Mouse (Mus musculus): ENCODE measurements at regions not wholly inside any gene's neighbourhood (a gene's known extent, or its start where the extent isn't known, plus 50 kb on each side); places are given as distances from the start of the nearest gene placed in this dataset.
A peak's percentile ranks its signal among the peaks of the same experiment; 100 is the strongest.

DNA sequence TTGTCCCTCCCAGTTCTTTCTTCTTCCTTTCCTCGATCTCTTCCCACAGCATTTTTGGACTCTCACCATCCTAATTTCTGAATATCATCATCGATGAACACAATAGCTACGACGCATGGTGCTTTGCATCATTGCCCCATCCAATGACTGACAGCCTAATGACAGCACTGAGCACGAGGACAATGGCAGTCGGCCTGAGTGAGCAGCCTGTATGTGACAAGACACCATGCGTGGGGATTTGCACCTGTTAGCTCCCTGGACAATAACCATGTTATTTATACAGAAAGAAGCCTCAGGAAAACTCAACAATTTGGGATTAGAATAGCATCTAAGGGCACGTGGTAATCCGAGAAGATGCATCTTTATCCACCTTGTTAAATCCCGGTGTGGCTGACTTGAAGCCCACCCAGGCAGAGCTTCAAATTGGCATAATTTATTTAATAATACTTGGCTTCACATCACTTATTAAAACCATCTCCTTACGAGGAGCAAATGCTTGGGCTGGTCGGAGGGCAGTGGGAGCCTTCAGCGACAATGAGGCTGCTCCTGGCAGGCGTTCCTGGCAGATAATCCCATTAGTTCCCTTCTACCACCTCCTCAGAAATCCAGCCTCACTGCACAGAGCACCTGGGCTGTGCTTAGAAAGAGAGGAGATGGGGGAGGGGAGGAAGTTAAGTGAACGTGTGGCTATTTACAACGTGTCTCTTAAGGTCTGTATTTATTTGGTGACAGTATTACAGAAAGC lies 85.4 kb downstream of the Cxcl12 start:
- H3K9me3 ChIP-seq (ENCODE audit: control insufficient read depth, low read length), result no peaks in the 10 kb centered on the region
- H3K4me2 ChIP-seq (replicated peaks; ENCODE audit: low read depth, low read length), result no peak overlapping the region
- no peaks in the 10 kb centered on the region for H3K4me1 ChIP-seq (ENCODE audit: control insufficient read depth, insufficient read depth, low read length)
- no peaks in the 10 kb centered on the region for H3K36me3 ChIP-seq (ENCODE audit: control insufficient read depth, insufficient read depth, low read length)
- H3K27ac ChIP-seq (ENCODE audit: low read depth, low read length), result no peak overlapping the region
- ATAC-seq (ENCODE audit: low FRiP score, low TSS enrichment), result no peak
- H3K4me3 ChIP-seq (ENCODE audit: low read length), result no peak overlapping the region
- H3K27me3 ChIP-seq (ENCODE audit: control insufficient read depth, insufficient read depth, low read length), result no peaks in the 10 kb centered on the region
- H3K9ac ChIP-seq (ENCODE audit: low read depth, low read length), result no peak overlapping the region
- 59% methylated on average over 16 of the region's 16 CpGs for WGBS

DNA sequence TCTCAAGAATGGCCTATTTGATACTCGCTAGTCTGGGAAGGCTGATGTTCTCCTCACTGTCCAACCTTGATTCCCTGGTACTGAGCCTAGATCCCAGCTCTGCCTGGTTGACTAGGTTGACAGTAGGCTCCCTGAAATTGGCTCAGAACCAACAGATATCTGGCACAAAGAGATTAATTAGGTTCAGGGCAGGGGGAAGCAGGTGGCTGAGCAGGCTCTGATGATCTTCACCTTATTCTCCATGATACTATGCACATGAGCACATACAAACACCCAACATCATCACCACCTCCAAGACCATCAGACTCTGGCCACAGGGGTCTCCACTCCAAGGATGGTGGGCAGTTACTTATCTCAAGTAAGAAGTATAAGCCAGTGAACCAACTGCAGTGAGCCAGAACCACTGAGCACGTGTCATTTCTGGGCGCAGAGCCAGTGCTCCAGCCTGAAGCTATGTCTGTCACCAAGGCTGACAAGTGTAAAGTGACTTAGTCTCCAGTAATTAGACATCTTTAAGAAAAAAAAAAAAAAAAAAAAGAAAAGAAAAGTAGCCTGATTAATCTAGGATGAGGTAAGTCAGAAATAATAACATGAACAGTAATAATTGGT lies 86.4 kb downstream of the Cxcl12 start:
- no peak for ATAC-seq (ENCODE audit: low FRiP score, low TSS enrichment)
- H3K4me3 ChIP-seq (ENCODE audit: low read length), result no peak overlapping the region
- H3K4me2 ChIP-seq (replicated peaks; ENCODE audit: low read depth, low read length), result no peak overlapping the region
- 67% methylated on average over 3 of the region's 3 CpGs for WGBS
- no peak overlapping the region for H3K9ac ChIP-seq (ENCODE audit: low read depth, low read length)
- H3K4me1 ChIP-seq (ENCODE audit: control insufficient read depth, insufficient read depth, low read length), result no peaks in the 10 kb centered on the region
- H3K9me3 ChIP-seq (ENCODE audit: control insufficient read depth, low read length), result no peaks in the 10 kb centered on the region
- H3K27me3 ChIP-seq (ENCODE audit: control insufficient read depth, insufficient read depth, low read length), result no peaks in the 10 kb centered on the region
- H3K27ac ChIP-seq (ENCODE audit: low read depth, low read length), result no peak overlapping the region
- H3K36me3 ChIP-seq (ENCODE audit: control insufficient read depth, insufficient read depth, low read length), result no peaks in the 10 kb centered on the region

DNA sequence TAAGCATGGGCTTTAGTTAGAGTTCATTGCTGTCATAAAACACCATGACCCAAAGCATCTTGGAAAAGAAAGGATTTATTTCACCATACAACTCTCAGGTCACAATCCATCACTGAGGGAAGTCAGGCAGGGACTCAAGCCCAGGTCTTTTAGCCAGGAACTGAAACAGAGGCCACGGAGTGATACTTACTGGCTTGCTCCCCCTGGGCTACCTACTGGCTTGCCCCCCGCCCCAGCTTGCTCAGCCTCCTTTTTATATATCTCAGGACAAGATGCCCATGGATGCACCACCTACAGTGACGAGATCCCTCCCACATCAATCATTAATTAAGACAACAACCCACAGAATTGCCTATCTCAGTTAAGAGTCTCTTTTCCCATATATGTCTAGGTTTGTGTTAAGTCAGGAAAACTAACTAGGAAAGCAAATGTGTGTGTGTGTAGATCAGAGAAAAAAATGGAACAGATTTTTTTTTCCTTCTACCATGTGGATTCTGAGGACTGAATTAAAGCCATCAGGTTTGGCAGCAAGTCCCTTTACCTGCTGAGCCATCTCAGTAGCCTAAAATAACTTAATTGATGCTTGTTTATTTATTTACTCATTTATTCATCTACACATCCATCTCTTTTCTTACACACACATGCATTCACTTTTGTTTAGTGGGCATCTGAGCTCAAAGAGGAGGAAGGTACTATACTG lies 87.2 kb downstream of the Cxcl12 start:
- no peak for ATAC-seq (ENCODE audit: low FRiP score, low TSS enrichment)
- no peak overlapping the region for H3K4me2 ChIP-seq (replicated peaks; ENCODE audit: low read depth, low read length)
- H3K4me3 ChIP-seq (ENCODE audit: low read length), result no peak overlapping the region
- H3K27me3 ChIP-seq (ENCODE audit: control insufficient read depth, insufficient read depth, low read length), result no peaks in the 10 kb centered on the region
- 65% methylated on average over 3 of the region's 3 CpGs for WGBS
- no peaks in the 10 kb centered on the region for H3K4me1 ChIP-seq (ENCODE audit: control insufficient read depth, insufficient read depth, low read length)
- H3K9me3 ChIP-seq (ENCODE audit: control insufficient read depth, low read length), result no peaks in the 10 kb centered on the region
- H3K9ac ChIP-seq (ENCODE audit: low read depth, low read length), result no peak overlapping the region
- H3K36me3 ChIP-seq (ENCODE audit: control insufficient read depth, insufficient read depth, low read length), result no peaks in the 10 kb centered on the region
- H3K27ac ChIP-seq (ENCODE audit: low read depth, low read length), result no peak overlapping the region

DNA sequence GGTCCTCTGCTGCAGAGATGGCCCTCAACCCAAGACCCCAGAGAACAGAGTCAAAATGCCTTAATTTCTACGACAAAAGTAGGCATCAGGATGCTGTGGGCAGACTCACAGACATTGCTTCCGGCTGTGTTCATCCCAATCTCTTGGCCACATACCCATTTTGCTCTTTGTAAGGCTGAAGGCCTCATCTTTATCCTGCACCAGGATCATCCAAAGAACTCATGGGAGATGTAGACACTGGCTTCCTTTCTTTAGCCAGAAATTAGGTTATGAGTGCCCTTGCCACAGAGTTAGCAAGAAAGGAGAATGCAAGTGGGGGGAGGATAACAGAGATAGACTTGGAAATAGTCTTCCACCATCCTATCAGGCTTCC lies 87.8 kb downstream of the Cxcl12 start:
- no peak for ATAC-seq (ENCODE audit: low FRiP score, low TSS enrichment)
- no peak overlapping the region for H3K4me3 ChIP-seq (ENCODE audit: low read length)
- H3K9ac ChIP-seq (ENCODE audit: low read depth, low read length), result no peak overlapping the region
- H3K36me3 ChIP-seq (ENCODE audit: control insufficient read depth, insufficient read depth, low read length), result no peaks in the 10 kb centered on the region
- H3K27ac ChIP-seq (ENCODE audit: low read depth, low read length), result no peak overlapping the region
- WGBS, result 91% methylated on average over 2 of the region's 2 CpGs
- no peaks in the 10 kb centered on the region for H3K27me3 ChIP-seq (ENCODE audit: control insufficient read depth, insufficient read depth, low read length)
- no peaks in the 10 kb centered on the region for H3K4me1 ChIP-seq (ENCODE audit: control insufficient read depth, insufficient read depth, low read length)
- H3K4me2 ChIP-seq (replicated peaks; ENCODE audit: low read depth, low read length), result no peak overlapping the region
- no peaks in the 10 kb centered on the region for H3K9me3 ChIP-seq (ENCODE audit: control insufficient read depth, low read length)

DNA sequence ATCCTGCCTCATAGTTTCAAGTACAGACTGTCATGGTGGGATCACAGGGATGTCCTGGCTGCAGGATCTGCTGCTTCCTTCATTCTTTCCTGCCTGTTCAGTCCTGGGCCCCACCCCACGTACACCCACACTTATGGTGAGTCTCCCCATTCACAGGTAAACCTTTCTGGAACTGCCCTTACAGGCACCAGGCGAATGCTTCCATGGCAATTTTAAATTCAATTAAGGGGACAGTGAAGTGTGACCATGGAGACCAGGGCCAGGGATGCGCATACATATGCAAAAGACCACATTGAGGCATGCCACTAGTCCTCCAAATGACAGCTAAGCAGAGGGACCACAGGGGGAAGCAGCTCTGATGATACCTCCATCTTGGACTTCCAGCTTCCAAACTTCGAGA lies 89.3 kb downstream of the Cxcl12 start:
- H3K4me3 ChIP-seq (ENCODE audit: low read length), result no peak overlapping the region
- H3K9me3 ChIP-seq (ENCODE audit: control insufficient read depth, low read length), result no peaks in the 10 kb centered on the region
- H3K9ac ChIP-seq (ENCODE audit: low read depth, low read length), result no peak overlapping the region
- no peaks in the 10 kb centered on the region for H3K36me3 ChIP-seq (ENCODE audit: control insufficient read depth, insufficient read depth, low read length)
- 78% methylated on average over 4 of the region's 4 CpGs for WGBS
- H3K27me3 ChIP-seq (ENCODE audit: control insufficient read depth, insufficient read depth, low read length), result no peaks in the 10 kb centered on the region
- no peaks in the 10 kb centered on the region for H3K4me1 ChIP-seq (ENCODE audit: control insufficient read depth, insufficient read depth, low read length)
- no peak overlapping the region for H3K4me2 ChIP-seq (replicated peaks; ENCODE audit: low read depth, low read length)
- ATAC-seq (ENCODE audit: low FRiP score, low TSS enrichment), result no peak
- H3K27ac ChIP-seq (ENCODE audit: low read depth, low read length), result no peak overlapping the region

DNA sequence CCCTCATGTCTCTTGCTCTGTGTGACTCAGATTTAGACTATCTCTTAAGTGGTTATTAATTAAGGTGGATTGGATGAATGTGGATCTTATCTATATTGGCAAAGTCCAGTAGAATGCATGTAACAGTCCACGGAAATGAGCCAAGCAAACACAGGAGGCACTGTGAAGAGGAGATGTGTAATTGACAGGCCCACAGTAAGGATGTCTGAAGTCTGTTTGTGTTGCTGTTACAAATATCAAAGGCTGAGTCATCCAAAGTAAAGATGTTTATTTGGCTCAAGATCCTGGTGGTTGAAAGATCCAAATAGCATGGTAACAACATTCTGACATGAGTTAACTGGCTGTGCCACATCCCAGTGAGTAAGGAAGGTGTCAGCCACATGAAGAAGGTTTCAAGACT lies 99.6 kb downstream of the Cxcl12 start:
- ATAC-seq (ENCODE audit: low FRiP score, low TSS enrichment), result no peak
- Histone ChIP-seq H3K27ac (ENCODE audit: low read depth, low read length) (no peak overlapping the region), H3K4me2 (replicated peaks; ENCODE audit: low read depth, low read length) (no peak overlapping the region), H3K27me3 (ENCODE audit: control insufficient read depth, insufficient read depth, low read length) (no peaks in the 10 kb centered on the region), H3K36me3 (ENCODE audit: control insufficient read depth, insufficient read depth, low read length) (no peaks in the 10 kb centered on the region), H3K4me1 (ENCODE audit: control insufficient read depth, insufficient read depth, low read length) (peaks cover 20% of the 10 kb centered on the region), H3K9ac (ENCODE audit: low read depth, low read length) (no peak overlapping the region), H3K4me3 (ENCODE audit: low read length) (no peak overlapping the region), H3K9me3 (ENCODE audit: control insufficient read depth, low read length) (no peaks in the 10 kb centered on the region)
- 84% methylated on average over 1 of the region's 1 CpGs for WGBS

DNA sequence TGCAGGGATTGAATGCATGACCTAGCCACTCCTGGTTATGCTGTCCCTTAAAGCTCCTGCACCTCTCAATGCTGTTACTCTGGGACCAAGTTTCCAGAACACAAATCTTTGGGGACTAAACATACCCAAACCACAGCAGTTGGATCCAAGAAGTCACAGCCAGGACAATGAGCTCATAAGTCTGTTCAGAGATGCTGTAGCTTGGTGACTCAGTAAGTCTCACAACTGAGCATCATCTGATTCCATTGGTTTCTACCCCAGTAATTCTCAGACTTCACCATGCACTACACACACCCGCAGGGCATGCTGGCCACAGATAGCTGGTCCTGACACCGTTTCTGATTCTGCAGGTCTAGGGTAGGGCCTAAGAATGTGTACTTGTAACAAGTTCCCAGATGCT lies 100.0 kb downstream of the Cxcl12 start:
- Histone ChIP-seq H3K4me2 (replicated peaks; ENCODE audit: low read depth, low read length) (no peak overlapping the region), H3K9ac (ENCODE audit: low read depth, low read length) (no peak overlapping the region), H3K4me3 (ENCODE audit: low read length) (no peak overlapping the region), H3K4me1 (ENCODE audit: control insufficient read depth, insufficient read depth, low read length) (peaks cover 20% of the 10 kb centered on the region), H3K27me3 (ENCODE audit: control insufficient read depth, insufficient read depth, low read length) (no peaks in the 10 kb centered on the region), H3K36me3 (ENCODE audit: control insufficient read depth, insufficient read depth, low read length) (no peaks in the 10 kb centered on the region), H3K27ac (ENCODE audit: low read depth, low read length) (no peak overlapping the region), H3K9me3 (ENCODE audit: control insufficient read depth, low read length) (no peaks in the 10 kb centered on the region)
- no peak for ATAC-seq (ENCODE audit: low FRiP score, low TSS enrichment)
- 90% methylated on average over 2 of the region's 2 CpGs for WGBS

DNA sequence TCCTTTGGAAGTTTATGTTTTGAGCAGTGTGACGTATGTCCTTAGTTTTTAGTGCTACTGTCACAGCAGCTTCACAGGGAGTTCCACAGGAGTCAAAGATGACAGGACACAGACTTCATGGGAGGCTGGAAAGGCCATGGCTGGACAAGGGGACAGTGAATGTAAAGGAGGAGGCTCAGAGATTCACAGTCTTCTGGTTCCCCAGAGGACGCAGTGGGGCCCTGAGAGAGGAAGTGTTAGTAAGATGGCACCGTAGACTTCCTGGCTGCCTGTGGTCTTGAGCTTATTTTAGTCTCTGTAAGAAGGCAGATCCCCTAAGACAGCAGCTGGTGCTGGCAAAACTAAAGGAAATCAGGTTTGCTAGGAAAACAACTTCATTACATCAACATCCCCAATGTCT lies 101.9 kb downstream of the Cxcl12 start:
- Histone ChIP-seq H3K36me3 (ENCODE audit: control insufficient read depth, insufficient read depth, low read length) (no peaks in the 10 kb centered on the region), H3K9ac (ENCODE audit: low read depth, low read length) (no peak overlapping the region), H3K4me3 (ENCODE audit: low read length) (no peak overlapping the region), H3K27me3 (ENCODE audit: control insufficient read depth, insufficient read depth, low read length) (no peaks in the 10 kb centered on the region), H3K4me1 (ENCODE audit: control insufficient read depth, insufficient read depth, low read length) (peaks cover 20% of the 10 kb centered on the region), H3K9me3 (ENCODE audit: control insufficient read depth, low read length) (no peaks in the 10 kb centered on the region), H3K27ac (ENCODE audit: low read depth, low read length) (no peak overlapping the region), H3K4me2 (replicated peaks; ENCODE audit: low read depth, low read length) (no peak overlapping the region)
- ATAC-seq (ENCODE audit: low FRiP score, low TSS enrichment), result no peak
- 80% methylated on average over 3 of the region's 3 CpGs for WGBS

DNA sequence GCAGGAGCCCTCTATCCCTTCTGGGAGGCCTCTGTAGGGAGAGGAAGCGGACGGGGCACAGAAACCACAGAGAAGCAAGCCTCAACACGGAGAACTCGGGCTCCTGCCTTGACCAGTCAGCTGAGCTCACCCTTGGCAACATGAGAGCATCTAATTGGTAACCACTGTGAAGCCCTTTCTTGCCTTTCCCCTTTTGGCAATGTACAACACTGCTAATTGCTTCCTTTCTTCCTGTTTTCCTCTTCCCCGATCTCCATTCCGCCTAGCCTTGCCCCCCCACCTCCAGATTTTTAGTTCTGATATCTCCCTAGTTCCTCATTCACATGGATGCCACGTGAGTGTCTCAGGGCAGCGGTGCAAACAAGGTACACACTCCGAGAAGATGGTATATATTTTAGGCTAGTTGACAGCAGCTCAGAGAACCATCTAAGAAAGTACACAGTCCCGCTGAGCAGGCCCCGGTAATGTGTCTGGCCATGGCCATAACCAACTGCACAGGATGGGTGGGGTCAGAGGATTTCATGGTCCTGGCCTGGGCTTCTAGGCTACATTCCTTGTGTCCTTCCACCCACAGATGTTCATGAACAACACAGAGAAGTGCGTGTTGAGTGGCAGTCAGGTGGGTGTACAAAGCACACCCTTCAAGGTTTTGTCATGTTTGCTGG lies 103.4 kb downstream of the Cxcl12 start:
- no peak overlapping the region for H3K4me2 ChIP-seq (replicated peaks; ENCODE audit: low read depth, low read length)
- no peaks in the 10 kb centered on the region for H3K27me3 ChIP-seq (ENCODE audit: control insufficient read depth, insufficient read depth, low read length)
- peak overlapping the region; percentile 37; the same call in 1 of the 2 replicates for H3K27ac ChIP-seq (ENCODE audit: low read depth, low read length)
- H3K9ac ChIP-seq (ENCODE audit: low read depth, low read length), result no peak overlapping the region
- H3K36me3 ChIP-seq (ENCODE audit: control insufficient read depth, insufficient read depth, low read length), result no peaks in the 10 kb centered on the region
- H3K9me3 ChIP-seq (ENCODE audit: control insufficient read depth, low read length), result no peaks in the 10 kb centered on the region
- WGBS, result 57% methylated on average over 12 of the region's 12 CpGs
- peak; percentile 26; the same call in 1 of the 2 replicates for ATAC-seq (ENCODE audit: low FRiP score, low TSS enrichment)
- no peak overlapping the region for H3K4me3 ChIP-seq (ENCODE audit: low read length)
- peaks cover 20% of the 10 kb centered on the region for H3K4me1 ChIP-seq (ENCODE audit: control insufficient read depth, insufficient read depth, low read length)

All from kidney, embryonic 14.5 days (tissue).